Mouse (Mus musculus) cerebellum, adult 9-10 months (tissue): ENCODE data around the gene Ubqln1.

ENCODE experiments used
- DNase-seq: peaks from one replicate; pipeline ENCODE4 v3.0.0; 2022

The Ubqln1 gene

DNA sequence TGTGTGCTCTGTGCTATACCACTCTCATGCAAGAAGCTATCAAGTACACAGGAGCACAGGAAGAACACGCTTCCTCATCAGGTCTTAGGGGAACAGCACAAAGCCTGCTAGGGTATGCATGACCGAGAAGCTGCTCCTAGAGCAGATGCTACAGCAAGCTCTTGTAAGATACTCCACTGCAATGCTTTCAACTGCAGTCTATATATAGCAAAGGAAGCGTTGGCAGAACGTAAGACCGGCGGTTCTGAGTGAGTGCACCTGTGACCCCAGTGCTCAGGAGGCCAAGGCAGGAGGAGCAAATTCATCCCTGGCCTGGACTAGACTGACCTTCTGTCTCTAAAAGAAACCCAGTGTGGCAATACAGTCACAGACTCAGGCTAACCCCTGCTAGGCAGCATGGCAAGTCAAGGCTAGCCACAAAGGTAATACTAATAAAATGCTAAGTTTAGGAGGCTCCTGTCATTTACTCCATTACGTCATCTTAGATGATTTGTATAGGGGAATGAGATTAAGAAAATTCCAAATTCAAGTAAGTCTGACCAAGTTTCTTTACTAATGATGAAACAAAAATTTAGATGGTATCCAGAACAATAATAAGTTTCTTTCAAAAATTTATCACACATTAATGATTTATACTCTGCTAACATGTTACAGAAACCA, 17.3 kb downstream of the Ubqln1 start:
- no peak for DNase-seq

- DNase-seq, result no peak
Observed at GRCm38 (mm10) chr13:58197211-58197610, 18.2 kb downstream of the Ubqln1 start.

- no peak for DNase-seq
Observed at GRCm38 (mm10) chr13:58194908-58195307, 20.5 kb downstream of the Ubqln1 start.

DNA sequence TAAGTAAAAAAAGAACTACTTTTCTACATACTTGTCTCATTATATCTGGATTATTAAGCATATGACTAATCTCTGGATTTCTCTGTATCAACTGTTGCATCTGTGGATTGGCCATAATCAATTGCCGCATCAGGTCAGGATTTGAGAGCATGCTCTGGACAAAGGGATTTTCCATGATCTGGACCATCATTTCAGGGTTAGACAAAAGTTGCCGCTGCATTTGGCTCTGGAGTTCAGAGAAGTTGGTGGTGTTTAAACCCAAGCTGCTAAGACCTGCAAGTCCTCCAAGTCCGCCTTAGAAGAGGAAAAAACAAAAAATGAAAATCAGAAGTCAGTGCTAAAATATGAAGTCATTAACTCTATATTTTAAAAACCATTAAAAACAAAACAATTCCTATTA, 22.2 kb downstream of the Ubqln1 start:
- DNase-seq, result no peak

DNA sequence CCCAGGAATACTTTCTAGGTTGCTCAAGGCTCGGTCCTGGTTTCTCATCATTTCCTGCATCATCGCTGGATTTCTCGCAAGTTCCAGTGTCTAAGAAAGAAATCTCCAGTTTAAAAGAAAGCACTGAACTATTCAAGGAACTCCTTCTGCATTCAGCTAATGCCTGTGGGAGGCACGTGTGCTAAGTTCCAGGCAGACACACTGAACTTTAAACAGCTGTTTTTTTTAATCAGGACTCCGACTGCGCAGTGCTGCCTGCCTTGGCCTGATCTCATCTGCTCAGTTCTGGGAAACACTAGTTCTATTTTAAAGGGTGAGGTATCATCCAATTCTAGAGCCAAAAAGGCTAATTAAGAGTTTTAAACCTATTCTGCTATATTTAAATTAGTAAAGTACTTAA, 23.3 kb downstream of the Ubqln1 start:
- no peak for DNase-seq

DNA sequence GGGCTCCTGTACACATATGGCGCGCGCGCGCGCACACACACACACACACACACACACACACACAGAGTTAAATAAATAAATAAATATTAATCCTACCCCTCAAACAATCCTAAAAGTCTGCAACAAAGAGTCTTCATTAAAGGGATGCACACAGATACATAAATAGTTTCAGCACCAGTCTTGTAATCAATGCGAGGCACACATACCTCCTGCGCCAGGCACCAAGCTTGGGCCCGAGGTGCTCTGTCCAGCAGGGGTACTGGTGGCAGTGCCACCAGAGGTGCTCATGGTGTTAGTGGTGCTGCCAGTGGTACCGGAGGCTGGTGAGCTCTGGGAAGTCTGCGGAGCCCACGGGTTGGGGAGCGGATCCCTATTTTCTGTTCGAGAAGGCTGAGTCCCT, 23.9 kb downstream of the Ubqln1 start:
- DNase-seq, result no peak

DNA sequence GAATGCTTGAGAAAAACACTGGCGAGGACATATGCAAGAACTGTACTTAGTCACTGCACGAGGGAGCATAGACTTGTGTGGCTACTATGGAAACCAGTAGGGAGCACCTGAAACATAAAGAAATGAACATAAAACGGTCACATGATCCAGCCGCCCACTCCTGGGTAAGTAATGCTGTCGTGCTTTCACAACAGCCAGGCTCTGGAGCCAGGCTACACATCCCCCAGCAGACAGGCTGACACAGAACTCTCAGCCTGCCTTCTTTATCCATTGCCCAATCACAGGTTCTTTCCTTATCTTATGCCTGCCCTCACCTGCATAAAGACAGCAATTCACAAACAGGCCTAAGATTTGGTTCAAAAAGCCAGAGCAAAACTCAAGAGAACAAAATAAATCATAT, 26.0 kb downstream of the Ubqln1 start:
- no peak for DNase-seq

GRCm38 (mm10) chr13:58188412-58188811, 27.0 kb downstream of the Ubqln1 start:
- peak; percentile 93 for DNase-seq

- DNase-seq, result no peak
Observed at GRCm38 (mm10) chr13:58187751-58188150, 27.7 kb downstream of the Ubqln1 start.

- DNase-seq, result no peak
Observed at GRCm38 (mm10) chr13:58186281-58186680, 29.2 kb downstream of the Ubqln1 start.

DNA sequence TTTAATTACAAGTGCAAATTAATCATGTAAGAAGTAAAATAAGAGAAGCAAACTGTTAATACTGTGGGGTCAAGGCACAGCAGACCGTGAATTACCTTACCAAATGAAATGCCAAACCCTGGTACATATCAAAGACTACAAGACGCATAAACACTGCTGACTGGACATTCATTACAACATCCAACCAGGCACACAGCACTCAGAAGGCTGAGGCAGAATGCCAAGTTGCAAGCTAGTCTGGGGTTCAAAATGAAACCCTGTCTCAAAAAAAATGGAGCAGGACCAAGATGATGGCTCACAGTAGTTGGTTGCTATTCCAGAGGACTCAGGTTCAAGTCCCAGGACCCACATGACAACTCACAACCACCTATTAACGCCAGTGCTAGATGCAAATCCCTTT, 31.3 kb downstream of the Ubqln1 start:
- no peak for DNase-seq

DNA sequence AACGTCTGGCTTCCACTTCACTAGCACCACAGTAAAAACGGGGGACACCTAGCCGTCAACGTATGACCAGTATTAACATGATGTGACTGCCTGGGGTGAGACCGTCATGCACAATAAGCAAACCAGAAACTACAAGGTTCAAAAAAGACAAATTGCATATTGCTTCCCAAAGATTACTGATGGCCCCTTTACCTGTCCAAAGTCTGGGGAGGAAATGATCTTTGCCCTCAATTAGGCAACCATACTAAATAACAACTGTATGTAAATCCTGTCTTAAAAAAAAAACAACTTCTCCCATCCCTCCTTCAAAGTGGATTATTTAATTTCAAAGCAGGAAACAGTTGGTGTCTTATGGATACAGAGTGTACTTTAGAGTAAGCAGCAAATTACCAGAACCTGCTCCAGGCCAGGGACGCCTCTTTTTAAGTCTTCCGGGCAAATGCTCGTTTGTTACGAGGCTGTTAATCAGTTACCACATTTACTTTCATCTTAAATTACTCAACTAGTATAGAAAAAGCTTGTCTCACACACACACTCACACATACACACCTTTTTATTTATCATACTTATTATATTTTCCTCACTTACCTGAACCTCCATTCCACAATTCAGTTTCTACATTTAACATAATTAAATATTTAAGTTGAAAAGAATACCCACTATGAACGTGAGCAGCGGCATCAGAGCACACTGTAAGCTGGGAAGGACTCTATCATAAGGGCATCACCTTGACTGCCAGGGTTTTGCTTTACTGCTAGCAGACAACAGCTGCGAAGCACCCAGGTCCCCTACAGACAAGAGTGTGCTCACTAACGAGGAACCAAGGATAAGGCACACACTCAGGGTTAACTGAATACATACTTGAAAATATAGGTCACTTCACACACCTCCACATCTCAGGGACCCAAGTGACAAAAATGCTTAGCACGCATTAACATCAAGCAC, 33.6 kb downstream of the Ubqln1 start:
- no peak for DNase-seq

GRCm38 (mm10) chr13:58177511-58178208, 37.8 kb downstream of the Ubqln1 start:
- DNase-seq, result peak; percentile 100

DNA sequence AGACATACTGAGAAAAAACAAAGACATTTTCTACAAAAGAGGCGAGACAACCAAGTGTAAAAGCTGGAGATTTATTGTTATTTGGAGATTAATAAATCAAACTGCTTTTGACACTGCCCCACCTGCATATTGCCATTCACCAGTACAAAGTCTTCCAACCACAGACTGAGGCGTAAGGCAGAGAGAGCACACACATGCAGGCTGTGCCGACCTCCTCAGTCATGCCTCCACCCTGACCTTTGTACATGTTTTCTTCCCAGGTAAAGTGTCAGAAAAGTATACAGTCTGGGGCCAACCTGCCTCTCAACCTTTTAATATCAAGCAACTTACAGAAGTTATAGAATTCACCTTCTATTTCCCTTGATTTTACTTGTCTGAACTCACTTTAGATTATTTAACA, 39.3 kb downstream of the Ubqln1 start:
- no peak for DNase-seq

DNA sequence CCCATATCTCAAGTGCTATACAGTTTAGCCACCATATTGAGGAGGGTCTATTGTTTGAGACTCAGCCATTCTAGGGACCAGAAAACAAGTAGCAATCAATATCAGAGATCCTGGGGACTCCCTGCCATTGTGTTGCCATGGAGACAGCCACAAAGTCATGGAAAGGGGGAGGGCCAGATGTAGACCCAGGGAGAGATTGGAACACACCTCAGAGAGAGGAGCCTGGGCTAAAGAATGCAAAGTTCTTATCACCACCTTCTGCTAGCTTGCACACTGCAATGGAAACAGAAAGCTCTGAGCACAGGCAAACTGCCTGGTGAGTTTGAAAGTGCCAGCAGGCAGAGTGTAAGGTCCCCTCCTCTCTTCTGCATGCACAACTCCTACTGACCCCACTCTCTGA, 47.3 kb downstream of the Ubqln1 start:
- DNase-seq, result no peak

- no peak for DNase-seq
Observed at GRCm38 (mm10) chr13:58163343-58163742, 52.1 kb downstream of the Ubqln1 start.

- no peak for DNase-seq
Observed at GRCm38 (mm10) chr13:58160761-58161160, 54.7 kb downstream of the Ubqln1 start.

- peak; percentile 92 for DNase-seq
Observed at GRCm38 (mm10) chr13:58158099-58158912, 57.1 kb downstream of the Ubqln1 start.

DNA sequence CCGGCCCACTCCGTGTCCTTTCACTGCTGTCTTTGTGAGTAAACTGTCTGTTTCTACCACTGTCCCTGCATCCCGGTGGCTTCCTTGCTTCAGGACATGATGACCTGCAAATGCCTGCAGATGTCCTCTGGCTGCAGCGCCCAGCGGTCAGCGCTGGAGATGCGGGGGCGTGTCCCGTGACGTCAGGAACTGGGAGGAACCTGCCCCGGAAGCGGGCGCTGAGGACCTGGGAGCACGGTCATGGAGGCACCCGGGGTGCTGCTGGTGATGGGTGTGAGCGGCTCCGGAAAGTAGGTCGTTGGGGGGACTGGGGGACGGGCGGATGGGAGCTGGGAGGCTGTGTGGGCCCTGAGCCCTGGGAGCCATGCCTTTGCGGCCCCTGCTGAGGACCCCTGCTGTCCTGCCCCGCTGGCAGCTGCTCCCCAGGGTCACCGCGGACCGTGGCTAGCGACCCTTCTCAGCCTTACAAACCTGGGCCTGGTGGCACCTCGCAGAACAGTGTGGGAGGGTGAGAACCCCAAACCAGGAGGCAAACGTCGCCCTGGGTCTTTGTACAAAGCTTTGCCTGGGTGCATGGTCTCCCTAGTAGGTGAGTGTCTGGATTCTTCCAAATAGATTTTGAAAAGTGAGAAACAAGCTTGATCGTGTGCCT, 57.9 kb downstream of the Ubqln1 start, which contains the start of gene Idnk:
TSS of gene Idnk (plus strand) at position 203 of the 652 bp plus-strand sequence.
- peak; percentile 85 for DNase-seq

DNA sequence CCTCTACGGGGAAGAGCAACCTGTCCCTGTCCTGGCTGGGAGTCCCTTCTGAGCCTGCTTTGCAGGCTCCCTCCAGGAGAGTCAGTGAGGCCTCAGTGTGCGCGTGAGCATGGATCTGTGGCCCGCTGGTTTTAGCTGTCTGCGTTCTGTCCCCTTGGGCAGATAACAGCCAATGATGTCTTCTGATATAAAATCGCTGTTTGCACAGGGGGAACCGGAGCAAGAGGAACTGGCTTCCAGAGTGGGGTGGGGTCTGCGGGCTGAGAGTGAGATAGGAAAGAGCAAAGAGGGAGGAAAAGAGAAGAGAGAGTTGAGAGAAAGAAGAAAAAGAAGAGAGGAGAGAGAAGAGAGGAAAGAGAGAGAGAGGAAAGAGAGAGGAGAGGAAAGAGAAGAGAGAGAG, 58.4 kb downstream of the Ubqln1 start:
- DNase-seq, result peak; percentile 40

- DNase-seq, result no peak
Observed at GRCm38 (mm10) chr13:58156031-58156430, 59.4 kb downstream of the Ubqln1 start.

DNA sequence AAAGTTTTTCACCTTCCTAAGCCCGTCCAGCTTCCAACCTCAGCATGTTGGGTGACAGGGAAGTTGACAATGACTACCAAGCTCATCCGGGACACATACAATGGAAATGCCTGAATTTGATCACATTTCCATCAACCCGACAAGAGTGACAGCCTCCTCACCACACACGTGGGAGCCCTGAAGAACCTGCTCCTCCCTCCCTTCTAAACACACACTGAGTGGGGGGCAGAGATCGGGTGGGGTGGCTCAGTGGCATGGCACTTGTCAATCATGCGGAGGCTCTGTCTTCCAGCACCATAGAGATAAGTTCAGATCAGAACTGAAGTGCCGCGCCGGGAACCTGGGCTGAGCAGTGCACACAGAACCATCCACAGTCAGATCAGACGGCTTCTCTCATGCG, 65.0 kb downstream of the Ubqln1 start:
- no peak for DNase-seq
